Mouse (Mus musculus) left cerebral cortex, adult 6 months (tissue): ENCODE data around the gene Amhr2. TPM values are rescaled to one million over a fixed set of nuclear protein-coding genes. Genes with fewer than 3 reads are reported as not detected.

Experiments used
- long read RNA-seq, 2 experiments: library from polyadenylated mRNA; unstranded; transcript quantifications; one replicate each; pipeline ENCODE4 v2.0.0; 2019 to 2020
- polyA plus RNA-seq: library from polyadenylated mRNA; unstranded; fragments of <200 nt; fragmentation: Nextera tagmentation; gene quantifications from 2 replicates; pipeline ENCODE4 v1.2.3, GENCODE M21; 2021

Amhr2 gene
- polyA plus RNA-seq, result 0.69 and 1.3 TPM in 2 replicates
- long read RNA-seq, experiment 1, partial matches to known transcripts, result 1 of 4 reads
- long read RNA-seq, experiment 1, other reads (novel, unspliced or antisense), result 0 of 4 reads
- long read RNA-seq, experiment 2, result 0 reads

DNA sequence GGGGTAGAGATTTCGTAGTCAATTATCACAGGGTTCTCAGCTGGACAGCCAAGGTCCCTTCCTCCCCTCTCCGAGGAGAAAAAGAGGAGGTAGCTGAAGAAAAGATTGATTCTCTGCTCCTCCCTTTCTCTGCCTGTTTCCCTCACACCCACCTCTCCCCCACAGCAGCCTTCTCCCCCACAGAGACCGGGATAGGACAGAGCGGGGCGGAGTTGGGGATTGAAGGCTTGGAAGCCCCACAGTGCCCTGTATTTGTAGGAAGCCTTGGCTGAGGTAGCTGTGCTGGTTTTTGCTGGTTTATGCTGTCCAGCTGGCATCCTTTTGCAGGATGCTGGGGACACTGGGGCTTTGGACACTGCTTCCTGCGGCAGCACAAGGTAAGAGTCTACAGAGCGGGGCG, at the start of gene Amhr2:
Amhr2 (plus strand) TSS at position 222 of the 400 bp plus-strand sequence.

DNA sequence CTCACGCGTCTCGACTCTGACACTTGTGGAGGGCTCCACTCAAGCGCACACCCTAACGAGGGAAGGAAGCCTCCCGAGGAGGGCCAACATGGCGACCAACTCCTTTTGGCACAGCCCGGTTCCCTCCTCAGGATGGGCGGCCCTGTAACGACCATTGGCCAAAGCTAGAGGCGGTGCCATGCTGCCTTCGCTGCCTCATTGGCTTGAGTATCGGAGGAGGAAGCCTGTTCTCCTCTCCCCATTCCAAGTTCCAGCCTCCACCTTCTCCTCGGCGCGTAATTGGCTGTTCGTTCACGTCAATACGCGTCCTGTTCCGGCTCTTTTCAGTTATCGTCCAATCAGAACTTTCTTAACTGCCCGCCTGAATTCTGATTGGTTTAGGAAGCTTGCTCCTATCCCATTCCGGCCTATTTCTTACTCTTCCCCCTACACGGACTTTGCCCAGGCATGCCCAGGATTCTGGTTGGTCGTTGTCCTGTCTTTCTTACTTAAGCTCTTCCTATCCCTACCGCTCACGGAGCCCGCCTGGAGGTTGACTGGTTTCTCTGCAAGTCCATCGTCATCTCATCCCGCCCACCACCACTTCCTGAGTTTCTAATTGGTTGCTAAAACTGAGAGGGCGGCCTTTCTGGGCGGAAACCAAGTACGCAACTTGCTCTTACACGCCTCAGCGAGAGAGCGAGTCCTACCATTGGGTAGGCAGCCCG, 39.5 kb upstream of the Amhr2 start, which contains the start of gene Sp1:
Sp1 (plus strand) TSS at position 655 of the 707 bp plus-strand sequence.

DNA sequence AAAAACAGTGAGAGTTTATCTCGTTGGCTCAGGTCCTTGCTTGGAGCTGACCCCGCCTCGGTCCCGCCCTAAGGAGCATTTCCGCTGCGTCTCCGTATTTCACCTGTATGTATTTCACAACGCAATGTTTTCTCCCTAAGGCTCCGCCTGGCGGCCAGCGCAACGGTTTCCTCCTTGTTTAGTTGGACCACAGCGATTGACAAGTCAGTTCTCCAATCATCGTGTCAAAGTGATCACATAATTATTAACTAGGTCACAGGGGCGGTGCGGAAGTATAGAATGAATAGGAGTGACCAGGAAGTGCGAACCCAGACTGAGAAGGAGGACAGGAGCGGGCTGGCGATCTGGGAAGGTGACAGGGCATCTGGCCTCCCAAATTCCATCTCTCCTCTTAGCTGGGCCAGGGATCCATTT, 13.7 kb downstream of the Amhr2 start, which contains the start of gene Prr13:
Prr13 (plus strand) TSS at position 125 of the 414 bp plus-strand sequence.

DNA sequence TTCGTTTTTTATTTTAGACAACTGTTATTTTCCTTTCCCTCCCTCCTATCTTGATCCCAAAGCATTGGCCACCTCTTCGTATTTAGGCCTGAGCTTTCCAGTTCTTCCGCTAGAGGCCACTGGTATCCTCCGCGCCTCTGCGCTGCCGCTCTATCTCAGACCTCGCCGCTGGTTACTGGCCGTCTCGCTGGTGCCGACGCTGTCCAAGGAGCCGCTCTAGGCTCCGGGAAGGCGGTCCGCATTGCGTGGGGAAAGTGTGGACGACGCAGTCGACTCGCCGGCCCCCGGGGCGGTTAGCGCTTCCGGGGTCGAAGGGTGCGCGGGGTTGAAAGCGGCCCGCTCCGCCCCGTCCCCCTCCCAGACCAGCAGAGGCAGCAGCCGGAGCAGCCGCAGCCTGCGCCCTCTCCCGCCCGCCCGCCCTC, 25.0 kb downstream of the Amhr2 start, which contains the start of gene Pcbp2:
Pcbp2 (plus strand) TSS at position 357 of the 422 bp plus-strand sequence.

DNA sequence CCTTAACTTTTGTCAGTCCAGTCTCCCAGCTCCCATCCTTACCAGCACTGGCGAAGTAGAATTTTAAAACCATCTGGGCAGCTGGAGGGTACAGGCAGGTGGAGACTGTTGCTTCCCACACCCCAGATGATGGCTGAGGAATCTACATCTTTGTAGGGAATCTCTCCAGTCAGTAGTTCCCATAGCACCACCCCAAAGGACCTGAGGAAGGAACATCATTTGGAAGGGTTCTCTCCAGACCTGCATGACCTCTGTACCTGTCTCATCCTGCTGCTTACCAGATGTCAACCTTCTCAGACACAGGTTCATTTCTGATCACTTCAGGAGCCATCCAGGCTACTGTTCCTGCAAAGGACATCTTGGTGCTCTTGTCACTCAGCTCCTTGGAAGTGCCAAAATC, 58.3 kb downstream of the Amhr2 start, which contains the start of gene Gm10337:
Gm10337 (plus strand) TSS at position 276 of the 400 bp plus-strand sequence.

Other genes with a start within 250 kb of the Amhr2 start
- 5.6 and 12.1 TPM in 2 replicates for gene Zfp740, start 242.1 kb upstream of the Amhr2 start, polyA plus RNA-seq
- gene Csad, start 240.6 kb upstream of the Amhr2 start, polyA plus RNA-seq, result 17.3 and 23.7 TPM in 2 replicates
- 0.84 and 1.1 TPM in 2 replicates for gene Itgb7, start 213.4 kb upstream of the Amhr2 start, polyA plus RNA-seq
- 1.8 and 2.6 TPM in 2 replicates for gene Rarg, start 187.8 kb upstream of the Amhr2 start, polyA plus RNA-seq
- gene Gm9918, start 174.8 kb upstream of the Amhr2 start, polyA plus RNA-seq, result not detected in 2 replicates
- 27.4 and 84.9 TPM in 2 replicates for gene Mfsd5, start 165.9 kb upstream of the Amhr2 start, polyA plus RNA-seq
- gene Espl1, start 149.1 kb upstream of the Amhr2 start, polyA plus RNA-seq, result 0.29 and 1.3 TPM in 2 replicates
- gene Pfdn5, start 119.3 kb upstream of the Amhr2 start, polyA plus RNA-seq, result 1,254 and 1,594 TPM in 2 replicates
- 60.7 and 68.7 TPM in 2 replicates for gene Myg1, start 113.7 kb upstream of the Amhr2 start, polyA plus RNA-seq
- gene Aaas, start 94.6 kb upstream of the Amhr2 start, polyA plus RNA-seq, result 13.0 and 15.3 TPM in 2 replicates
- 0.74 and 0.84 TPM in 2 replicates for gene Sp7, start 78.2 kb upstream of the Amhr2 start, polyA plus RNA-seq
- gene Sp1, start 39.2 kb upstream of the Amhr2 start, polyA plus RNA-seq, result 0.85 and 2.6 TPM in 2 replicates
- 77.7 and 88.3 TPM in 2 replicates for gene Prr13, start 13.7 kb downstream of the Amhr2 start, polyA plus RNA-seq
- 104 and 109 TPM in 2 replicates for gene Pcbp2, start 25.2 kb downstream of the Amhr2 start, polyA plus RNA-seq
- not detected in 2 replicates for gene Gm10337, start 58.4 kb downstream of the Amhr2 start, polyA plus RNA-seq
- gene Map3k12, start 71.7 kb downstream of the Amhr2 start, polyA plus RNA-seq, result 29.5 and 31.4 TPM in 2 replicates
- gene Tarbp2, start 72.8 kb downstream of the Amhr2 start, polyA plus RNA-seq, result 15.8 and 18.3 TPM in 2 replicates
- gene Npff, start 79.6 kb downstream of the Amhr2 start, polyA plus RNA-seq, result 0.74 and 0.83 TPM in 2 replicates
- gene Gm28047, start 179.7 kb downstream of the Amhr2 start, polyA plus RNA-seq, result 0.33 TPM in 1 of 2 replicates, not detected in the other
- 12.4 and 20.9 TPM in 2 replicates for gene Atf7, start 180.1 kb downstream of the Amhr2 start, polyA plus RNA-seq
- 337 and 356 TPM in 2 replicates for gene Atp5g2, start 227.0 kb downstream of the Amhr2 start, polyA plus RNA-seq